Mouse (Mus musculus) E14TG2a.4 (cell line): ENCODE results near the gene Amn1.

Source experiments
- CTCF ChIP-seq: conservative IDR thresholded peaks from 2 replicates; pipeline ENCODE4 v1.5.1; 2014; ENCODE audit warnings: low read length
- NANOG ChIP-seq: IDR thresholded peaks from 2 replicates; pipeline ENCODE4 v1.6.1; 2014; ENCODE audit warnings: borderline replicate concordance, low read length, mixed read lengths

DNA sequence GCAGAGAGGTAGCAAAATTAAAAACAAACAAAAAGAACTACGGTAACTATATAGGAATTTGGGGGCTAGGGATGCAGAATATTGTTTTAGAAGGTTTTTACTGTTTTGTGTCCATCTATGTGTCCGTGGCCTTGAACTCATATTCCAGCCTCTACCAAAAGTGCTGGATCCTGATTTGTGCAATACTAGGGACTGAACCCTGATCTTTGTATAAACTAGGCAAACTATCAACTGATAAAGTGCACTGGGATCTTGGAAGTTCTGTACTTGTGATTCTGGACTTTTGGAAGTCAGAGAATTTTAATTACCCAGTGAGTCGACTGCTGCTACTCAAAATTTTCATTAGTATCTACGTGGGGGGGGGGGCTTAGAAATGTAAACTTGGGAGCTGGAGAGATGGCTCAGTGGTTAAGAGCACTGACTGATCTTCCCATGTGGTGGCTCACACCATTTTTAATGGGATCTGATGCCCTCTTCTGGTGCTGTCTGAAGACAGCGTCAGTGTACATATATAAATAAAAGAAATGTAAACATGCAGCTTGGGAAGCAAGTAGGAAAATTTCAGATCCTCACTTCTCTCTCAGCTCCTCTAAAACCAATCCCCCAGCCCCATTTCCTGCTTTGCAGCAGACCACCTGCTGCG, 34.9 kb downstream of the Amn1 start:
- TF ChIP-seq CTCF (no peak), NANOG (no peak)
